Mouse (Mus musculus): ENCODE results near the gene Scfd2. TPM values are rescaled to one million over a fixed set of nuclear protein-coding genes. Genes with fewer than 3 reads are reported as not detected.

The Scfd2 gene
- polyA plus RNA-seq, 2 experiments, result 3.9 to 9.4 TPM

DNA sequence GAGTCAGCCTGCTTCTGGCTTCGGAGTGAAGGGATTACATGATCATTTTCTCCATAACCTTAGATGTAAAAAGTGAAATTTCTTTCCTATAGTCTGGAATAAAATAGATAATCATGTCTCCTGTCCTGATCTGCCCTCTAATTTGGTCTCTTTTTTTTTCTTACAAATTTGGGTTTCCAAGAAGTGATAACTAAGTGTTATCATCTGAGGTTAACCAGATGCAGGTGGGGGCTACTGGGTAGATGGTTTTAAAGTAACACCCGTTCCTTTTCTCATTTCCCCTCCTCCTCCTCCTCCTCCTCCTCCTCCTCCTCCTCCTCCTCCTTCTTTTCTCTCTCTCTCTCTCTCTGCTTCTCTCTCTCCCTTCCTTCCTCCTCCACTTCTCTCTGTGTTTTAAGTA lies 338.6 kb downstream of the Scfd2 start:
- no peak overlapping the region for H3K9ac ChIP-seq (replicated peaks)
- peaks cover 19% of the 10 kb centered on the region for H3K27me3 ChIP-seq (ENCODE audit: control insufficient read depth, insufficient read depth, low read length)
- TF ChIP-seq CTCF (IDR thresholded peaks at IDR 0.05; ENCODE audit: low read depth) (no peak), EP300 (IDR thresholded peaks at IDR 0.05; ENCODE audit: low read depth) (no peak)
- H3K4me2 ChIP-seq (ENCODE audit: low read depth), result no peak overlapping the region
- DNase-seq (ENCODE audit: low read depth in 3 of 3, low spot score in 3 of 3), result no peak
- no peaks in the 10 kb centered on the region for H3K9me3 ChIP-seq (ENCODE audit: control insufficient read depth, low read length)
- no peak overlapping the region for H3K27ac ChIP-seq
- ATAC-seq (ENCODE audit: insufficient read depth), result no peak
- H3K4me3 ChIP-seq (ENCODE audit: insufficient read depth in 1 of 2, low read depth in 2 of 2, low read length in 2 of 2), result no peak overlapping the region
- H3K36me3 ChIP-seq (replicated peaks; ENCODE audit: control insufficient read depth, insufficient read depth, low read depth), result no peaks in the 10 kb centered on the region
- whole genome bisulfite sequencing (ENCODE audit: insufficient replicate concordance), result 31% methylated on average over 2 of the region's 2 CpGs
- H3K4me1 ChIP-seq (replicated peaks; ENCODE audit: control insufficient read depth in 2 of 2, insufficient read depth in 2 of 2, low read length in 1 of 2), result peaks cover 3 to 17% of the 10 kb centered on the region in 2 experiments

DNA sequence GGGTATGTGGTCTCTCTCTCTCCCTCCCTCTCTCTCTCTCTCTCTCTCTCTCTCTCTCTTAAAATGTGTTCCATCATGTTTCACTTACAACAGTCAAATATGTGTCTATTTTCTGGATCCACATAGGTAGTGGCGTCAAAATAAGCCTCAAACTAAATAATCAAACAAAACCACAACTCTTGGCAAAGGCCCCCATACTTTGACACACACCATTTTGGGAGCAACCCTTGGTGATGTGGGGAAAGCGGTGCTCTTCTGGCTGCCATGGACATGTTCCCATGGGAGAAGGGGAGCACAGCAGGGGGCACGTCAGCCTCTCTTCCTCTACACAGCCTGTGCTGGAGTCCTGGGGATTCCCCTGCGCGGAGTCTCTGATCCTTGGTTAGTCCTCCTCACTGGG lies 340.6 kb downstream of the Scfd2 start:
- peaks cover 3 to 15% of the 10 kb centered on the region in 2 experiments for H3K4me1 ChIP-seq (replicated peaks; ENCODE audit: control insufficient read depth in 2 of 2, insufficient read depth in 2 of 2, low read length in 1 of 2)
- DNase-seq (ENCODE audit: low read depth in 3 of 3, low spot score in 3 of 3) (no peak), ATAC-seq (ENCODE audit: insufficient read depth) (no peak)
- no peak overlapping the region for H3K27ac ChIP-seq
- WGBS (ENCODE audit: insufficient replicate concordance), result 58% methylated on average over 5 of the region's 5 CpGs
- peaks cover 19% of the 10 kb centered on the region for H3K27me3 ChIP-seq (ENCODE audit: control insufficient read depth, insufficient read depth, low read length)
- no peak overlapping the region for H3K9ac ChIP-seq (replicated peaks)
- H3K4me2 ChIP-seq (ENCODE audit: low read depth), result no peak overlapping the region
- no peaks in the 10 kb centered on the region for H3K36me3 ChIP-seq (replicated peaks; ENCODE audit: control insufficient read depth, insufficient read depth, low read depth)
- H3K4me3 ChIP-seq (ENCODE audit: insufficient read depth in 1 of 2, low read depth in 2 of 2, low read length in 2 of 2), result no peak overlapping the region
- no peak for TF ChIP-seq EP300 (IDR thresholded peaks at IDR 0.05; ENCODE audit: low read depth)
- no peak for TF ChIP-seq CTCF (IDR thresholded peaks at IDR 0.05; ENCODE audit: low read depth)
- no peaks in the 10 kb centered on the region for H3K9me3 ChIP-seq (ENCODE audit: control insufficient read depth, low read length)

DNA sequence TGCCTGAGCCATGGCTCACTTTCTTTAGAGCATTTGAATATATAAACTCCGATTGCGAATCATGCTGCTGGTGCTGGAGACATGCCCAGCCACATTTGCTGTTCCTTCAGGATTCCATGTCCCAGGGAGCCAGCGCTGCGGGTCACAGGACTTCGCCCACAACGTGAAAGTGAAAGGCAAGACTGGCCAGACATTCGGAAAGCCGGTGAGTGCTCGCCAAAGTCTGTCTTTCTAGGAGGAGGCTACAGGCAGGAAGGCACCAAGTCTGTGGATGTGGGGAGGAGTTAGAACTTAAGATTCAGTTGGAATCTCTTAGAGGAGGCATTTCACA lies 341.4 kb downstream of the Scfd2 start:
- H3K9ac ChIP-seq (replicated peaks), result no peak overlapping the region
- ATAC-seq (ENCODE audit: insufficient read depth), result no peak
- no peaks in the 10 kb centered on the region for H3K9me3 ChIP-seq (ENCODE audit: control insufficient read depth, low read length)
- peaks cover 11% of the 10 kb centered on the region for H3K27me3 ChIP-seq (ENCODE audit: control insufficient read depth, insufficient read depth, low read length)
- H3K4me2 ChIP-seq (ENCODE audit: low read depth), result no peak overlapping the region
- TF ChIP-seq CTCF (IDR thresholded peaks at IDR 0.05; ENCODE audit: low read depth), result no peak
- no peak for TF ChIP-seq EP300 (IDR thresholded peaks at IDR 0.05; ENCODE audit: low read depth)
- no peak overlapping the region for H3K4me3 ChIP-seq (ENCODE audit: insufficient read depth in 1 of 2, low read depth in 2 of 2, low read length in 2 of 2)
- H3K4me1 ChIP-seq (replicated peaks; ENCODE audit: control insufficient read depth in 2 of 2, insufficient read depth in 2 of 2, low read length in 1 of 2), result peaks cover 3 to 15% of the 10 kb centered on the region in 2 experiments
- 50% methylated on average over 9 of the region's 9 CpGs for WGBS (ENCODE audit: insufficient replicate concordance)
- no peaks in the 10 kb centered on the region for H3K36me3 ChIP-seq (replicated peaks; ENCODE audit: control insufficient read depth, insufficient read depth, low read depth)
- DNase-seq (ENCODE audit: low read depth in 3 of 3, low spot score in 3 of 3), result no peak
- H3K27ac ChIP-seq, result no peak overlapping the region

DNA sequence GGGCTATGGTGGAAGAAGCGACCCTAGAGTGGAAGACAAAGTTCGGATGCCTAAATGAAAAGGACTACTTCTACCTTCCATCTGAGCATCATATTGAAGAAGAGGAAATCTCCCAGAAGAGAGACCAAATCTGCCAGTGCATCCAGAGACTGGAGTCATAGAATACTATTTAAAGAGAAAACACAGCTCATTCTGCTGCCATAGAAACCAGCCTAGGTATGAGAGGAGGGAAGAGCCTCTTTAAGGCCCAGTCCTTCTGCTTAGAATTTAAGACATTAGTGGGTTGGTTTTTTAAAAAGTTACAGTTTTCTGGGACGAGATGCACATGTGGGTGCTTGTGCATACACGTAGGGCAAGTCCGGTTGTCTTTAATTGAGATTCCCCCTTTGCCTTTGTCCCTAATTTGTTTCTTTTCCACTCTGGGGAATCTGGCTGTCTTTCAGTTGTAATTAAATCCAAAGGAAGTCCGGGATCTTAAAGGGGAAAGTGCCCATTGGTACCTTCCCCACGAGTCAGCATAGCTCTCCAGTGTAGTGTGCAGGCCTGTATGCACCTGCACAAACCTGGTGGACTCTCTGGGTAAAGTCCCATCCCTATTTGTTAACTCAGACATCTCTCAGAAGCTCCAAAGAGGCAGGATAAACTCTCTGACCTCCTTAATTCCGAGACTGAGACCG lies 341.9 kb downstream of the Scfd2 start:
- no peak for DNase-seq (ENCODE audit: low read depth in 3 of 3, low spot score in 3 of 3)
- no peak overlapping the region for H3K4me2 ChIP-seq (ENCODE audit: low read depth)
- H3K4me3 ChIP-seq (ENCODE audit: insufficient read depth in 1 of 2, low read depth in 2 of 2, low read length in 2 of 2), result no peak overlapping the region
- peaks cover 1 to 13% of the 10 kb centered on the region in 2 experiments for H3K4me1 ChIP-seq (replicated peaks; ENCODE audit: control insufficient read depth in 2 of 2, insufficient read depth in 2 of 2, low read length in 1 of 2)
- TF ChIP-seq EP300 (IDR thresholded peaks at IDR 0.05; ENCODE audit: low read depth) (no peak), CTCF (IDR thresholded peaks at IDR 0.05; ENCODE audit: low read depth) (no peak)
- ATAC-seq (ENCODE audit: insufficient read depth), result no peak
- H3K9me3 ChIP-seq (ENCODE audit: control insufficient read depth, low read length), result no peaks in the 10 kb centered on the region
- H3K27me3 ChIP-seq (ENCODE audit: control insufficient read depth, insufficient read depth, low read length), result peaks cover 6% of the 10 kb centered on the region
- no peak overlapping the region for H3K9ac ChIP-seq (replicated peaks)
- H3K36me3 ChIP-seq (replicated peaks; ENCODE audit: control insufficient read depth, insufficient read depth, low read depth), result no peaks in the 10 kb centered on the region
- H3K27ac ChIP-seq, result no peak overlapping the region
- 51% methylated on average over 9 of the region's 9 CpGs for WGBS (ENCODE audit: insufficient replicate concordance)

DNA sequence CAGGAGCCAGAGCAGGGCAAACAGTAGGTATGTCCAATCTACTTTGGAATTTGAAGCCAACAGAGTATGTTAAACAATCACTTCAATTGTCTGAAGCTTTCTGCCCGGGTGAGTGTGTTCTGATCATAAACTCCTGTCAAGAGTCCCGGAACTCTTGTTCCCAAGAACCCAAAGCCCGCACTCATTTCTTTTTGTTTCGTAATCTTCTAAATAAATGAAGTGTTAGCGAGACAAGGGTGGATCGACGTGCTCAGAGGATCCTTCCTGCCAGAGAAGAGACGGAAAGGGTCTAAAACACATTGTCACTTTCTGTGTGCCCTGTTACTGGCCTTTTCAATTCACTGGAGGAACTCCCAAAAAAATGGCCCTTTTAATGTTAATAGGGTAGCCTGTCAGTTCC lies 342.7 kb downstream of the Scfd2 start:
- DNase-seq (ENCODE audit: low read depth in 3 of 3, low spot score in 3 of 3) (no peak), ATAC-seq (ENCODE audit: insufficient read depth) (no peak)
- no peak overlapping the region for H3K9ac ChIP-seq (replicated peaks)
- no peaks in the 10 kb centered on the region for H3K36me3 ChIP-seq (replicated peaks; ENCODE audit: control insufficient read depth, insufficient read depth, low read depth)
- TF ChIP-seq EP300 (IDR thresholded peaks at IDR 0.05; ENCODE audit: low read depth) (no peak), CTCF (IDR thresholded peaks at IDR 0.05; ENCODE audit: low read depth) (no peak)
- 75% methylated on average over 8 of the region's 8 CpGs for WGBS (ENCODE audit: insufficient replicate concordance)
- H3K27me3 ChIP-seq (ENCODE audit: control insufficient read depth, insufficient read depth, low read length), result peaks cover 2% of the 10 kb centered on the region
- peaks cover 0 to 6% of the 10 kb centered on the region in 2 experiments; a peak in 3 of 4 replicates for H3K4me1 ChIP-seq (replicated peaks; ENCODE audit: control insufficient read depth in 2 of 2, insufficient read depth in 2 of 2, low read length in 1 of 2)
- H3K4me3 ChIP-seq (ENCODE audit: insufficient read depth in 1 of 2, low read depth in 2 of 2, low read length in 2 of 2), result no peak overlapping the region
- H3K4me2 ChIP-seq (ENCODE audit: low read depth), result no peak overlapping the region
- no peak overlapping the region for H3K27ac ChIP-seq
- H3K9me3 ChIP-seq (ENCODE audit: control insufficient read depth, low read length), result no peaks in the 10 kb centered on the region
